Comparison of ENCODE assay signal across 8 mouse cellular contexts in genomic region chr13:112909663-112910062, GRCm38 (mm10). TPM values are rescaled to one million over a fixed set of nuclear protein-coding genes. Genes with fewer than 3 reads are reported as not detected.
DNase-seq lines count a peak whose midpoint lies in the region; ATAC-seq and TF ChIP-seq lines count a peak whose summit lies in the region.

No protein-coding gene starts in this region.

- WGBS in embryonic facial prominence, embryonic 14.5 days: 69% methylated on average over 4 of the region's 4 CpGs
- WGBS in liver, postnatal 0 days (ENCODE audit: insufficient replicate concordance): 56% methylated on average over 4 of the region's 4 CpGs
- 51% methylated on average over 4 of the region's 4 CpGs for WGBS in stomach, postnatal 0 days

- no peaks in the 10 kb centered on the region for H3K9me3 ChIP-seq in embryonic facial prominence, embryonic 14.5 days (ENCODE audit: control insufficient read depth, low read length)
- H3K9me3 ChIP-seq in liver, postnatal 0 days (ENCODE audit: low read length): no peaks in the 10 kb centered on the region
- H3K9me3 ChIP-seq in stomach, postnatal 0 days (ENCODE audit: control insufficient read depth, low read length): no peaks in the 10 kb centered on the region

- H3K4me3 ChIP-seq in left cerebral cortex, adult 2 months: no peak overlapping the region
- H3K4me3 ChIP-seq in embryonic facial prominence, embryonic 14.5 days (ENCODE audit: low read depth, low read length): no peak overlapping the region
- H3K4me3 ChIP-seq in liver, postnatal 0 days (ENCODE audit: low read depth, low read length): no peak overlapping the region
- no peak overlapping the region for H3K4me3 ChIP-seq in stomach, postnatal 0 days (ENCODE audit: low read depth, low read length)

- no peak overlapping the region for H3K4me2 ChIP-seq in embryonic facial prominence, embryonic 14.5 days (ENCODE audit: low read depth, low read length)
- H3K4me2 ChIP-seq in liver, postnatal 0 days (ENCODE audit: low read depth, low read length): no peak overlapping the region
- H3K4me2 ChIP-seq in stomach, postnatal 0 days (replicated peaks; ENCODE audit: low read depth): no peak overlapping the region

- peak; percentile 59 for DNase-seq in embryo, embryonic 10 days (ENCODE audit: low spot score)
- no peak for DNase-seq in embryo, embryonic 9.5 days (ENCODE audit: extremely low spot score)
- DNase-seq in left cerebral cortex, adult 2 months (ENCODE audit: extremely low spot score in 1 of 2, low spot score in 2 of 2): no peak
- DNase-seq in left cerebral cortex, adult 8-10 months (ENCODE audit: low spot score in 2 of 2): no peak
- DNase-seq in R1 (ENCODE audit: low read depth, low spot score): peak; percentile 52
- DNase-seq in embryonic facial prominence, embryonic 14.5 days (ENCODE audit: low spot score): peak; percentile 22
- peak; percentile 50 for DNase-seq in liver, postnatal 0 days
- DNase-seq in stomach, postnatal 0 days (ENCODE audit: low spot score): peak; percentile 43

- H3K9ac ChIP-seq in embryonic facial prominence, embryonic 14.5 days (ENCODE audit: low read depth, low read length): no peak overlapping the region
- H3K9ac ChIP-seq in liver, postnatal 0 days (replicated peaks): no peak overlapping the region
- no peak overlapping the region for H3K9ac ChIP-seq in stomach, postnatal 0 days (ENCODE audit: low read length)

- no peaks in the 10 kb centered on the region for H3K27me3 ChIP-seq in embryonic facial prominence, embryonic 14.5 days (replicated peaks; ENCODE audit: control insufficient read depth, insufficient read depth, low read length)
- no peaks in the 10 kb centered on the region for H3K27me3 ChIP-seq in liver, postnatal 0 days (ENCODE audit: insufficient read depth, low read length)
- H3K27me3 ChIP-seq in stomach, postnatal 0 days (ENCODE audit: control insufficient read depth, insufficient read depth, low read length): no peaks in the 10 kb centered on the region

- intact Hi-C loops in left cerebral cortex, adult 2 months (cut with DNase I): loop anchor here (2.0 to 5.0 kb wide), 2 partner anchors 32 to 235 kb away; no protein-coding TSS in a partner anchor

- H3K4me1 ChIP-seq in embryonic facial prominence, embryonic 14.5 days (ENCODE audit: control insufficient read depth, insufficient read depth, low read length): no peaks in the 10 kb centered on the region
- H3K4me1 ChIP-seq in liver, postnatal 0 days (ENCODE audit: insufficient read depth): no peaks in the 10 kb centered on the region
- H3K4me1 ChIP-seq in stomach, postnatal 0 days (replicated peaks; ENCODE audit: control insufficient read depth, insufficient read depth): no peaks in the 10 kb centered on the region

- H3K36me3 ChIP-seq in embryonic facial prominence, embryonic 14.5 days (ENCODE audit: control insufficient read depth, insufficient read depth, low read length): peaks cover 76% of the 10 kb centered on the region
- H3K36me3 ChIP-seq in liver, postnatal 0 days (replicated peaks; ENCODE audit: insufficient read depth, low read length): peaks cover 41% of the 10 kb centered on the region
- H3K36me3 ChIP-seq in stomach, postnatal 0 days (ENCODE audit: control insufficient read depth, insufficient read depth, low read length): 0 out of 2 replicates have a peak, but pooled peaks cover 2% of the 10 kb centered on the region

- H3K27ac ChIP-seq in left cerebral cortex, adult 2 months: no peak overlapping the region
- H3K27ac ChIP-seq in embryonic facial prominence, embryonic 14.5 days (replicated peaks; ENCODE audit: low read depth, low read length): no peak overlapping the region
- no peak overlapping the region for H3K27ac ChIP-seq in liver, postnatal 0 days (ENCODE audit: low read depth)
- H3K27ac ChIP-seq in stomach, postnatal 0 days (replicated peaks): no peak overlapping the region

- no peak for TF ChIP-seq EP300 in liver, postnatal 0 days (IDR thresholded peaks at IDR 0.05; ENCODE audit: low read depth)
- TF ChIP-seq EP300 in stomach, postnatal 0 days (optimal IDR thresholded peaks at IDR 0.05): no peak

- ATAC-seq in embryonic facial prominence, embryonic 14.5 days (ENCODE audit: low read depth): no peak
- no peak for ATAC-seq in liver, postnatal 0 days
- no peak for ATAC-seq in stomach, postnatal 0 days (ENCODE audit: low FRiP score, low TSS enrichment)

- TF ChIP-seq CTCF in left cerebral cortex, adult 2 months (IDR thresholded peaks at IDR 0.05): peak; percentile 70
- peak; percentile 90 for TF ChIP-seq CTCF in liver, postnatal 0 days (IDR thresholded peaks at IDR 0.05; ENCODE audit: low read depth)
- peak; percentile 87 for TF ChIP-seq CTCF in stomach, postnatal 0 days (IDR thresholded peaks at IDR 0.05; ENCODE audit: low read depth)

RNA-seq across cellular contexts. Expression of gene Mtrex, which starts 17.5 kb away (rescaled TPM):
- 10 to 100 TPM; 46.0 to 47.3 TPM for total RNA-seq in left cerebral cortex, adult 2 months (2021)
- total RNA-seq in left cerebral cortex, adult 8-10 months (2022): 10 to 100 TPM; 39.1 to 45.2 (median 43.3) TPM
- polyA plus RNA-seq in embryonic facial prominence, embryonic 14.5 days (2014; fragmentation: Nextera tagmentation; extraction: Ambion mirVana): 56.6 and 63.6 TPM in 2 replicates
- polyA plus RNA-seq in liver, postnatal 0 days (2015; fragmentation: Nextera tagmentation; extraction: Ambion mirVana): 13.5 and 13.8 TPM in 2 replicates
- 21.5 and 21.7 TPM in 2 replicates for polyA plus RNA-seq in stomach, postnatal 0 days (2015; fragmentation: Nextera tagmentation; extraction: Ambion mirVana)

RNA-seq across cellular contexts. Expression of gene Dhx29, which starts 17.6 kb away (rescaled TPM):
- 10 to 100 TPM; 19.1 to 22.0 TPM for total RNA-seq in left cerebral cortex, adult 2 months (2021)
- 10 to 100 TPM; 18.0 to 23.3 (median 22.7) TPM for total RNA-seq in left cerebral cortex, adult 8-10 months (2022)
- polyA plus RNA-seq in embryonic facial prominence, embryonic 14.5 days (2014; fragmentation: Nextera tagmentation; extraction: Ambion mirVana): 21.3 and 22.2 TPM in 2 replicates
- 5.0 and 5.3 TPM in 2 replicates for polyA plus RNA-seq in liver, postnatal 0 days (2015; fragmentation: Nextera tagmentation; extraction: Ambion mirVana)
- polyA plus RNA-seq in stomach, postnatal 0 days (2015; fragmentation: Nextera tagmentation; extraction: Ambion mirVana): 11.3 and 13.0 TPM in 2 replicates

Comparison
In these comparisons a context has a peak if more than half of its experiments do, and no peak if none do; other contexts are left out.
1. DNase-seq: peak in embryo, embryonic 10 days (single experiment), R1 (single experiment), embryonic facial prominence, embryonic 14.5 days (single experiment), liver, postnatal 0 days (single experiment) and stomach, postnatal 0 days (single experiment); none in embryo, embryonic 9.5 days (single experiment), left cerebral cortex, adult 2 months (0 of 2) and left cerebral cortex, adult 8-10 months (0 of 2).
2. Peak in every context shown above with its lines, with median percentiles within 50 percentile points of each other: CTCF ChIP-seq.